Mouse (Mus musculus) midbrain, embryonic 11.5 days (tissue): ENCODE measurements around the gene Ptgs1. TPM values are rescaled to one million over a fixed set of nuclear protein-coding genes. Genes with fewer than 3 reads are reported as not detected.
"Not testable (repeated sequence)": the region's sequence is repeated elsewhere in the genome, so short reads cannot be mapped to it uniquely, and the experiment has no call there.

Experiments used
- ATAC-seq: fragments of 200-750 bp; cut with Nextera tagmentation; 2 replicates; pipeline ENCODE4 v1.8.0; 2017; ENCODE audit warnings: moderate TSS enrichment, moderate library complexity; ENCODE audit not compliant: low FRiP score
- DNase-seq: peaks from one replicate; pipeline ENCODE4 v3.0.0; 2015; ENCODE audit warnings: low spot score; ENCODE audit errors: missing footprints
- H3K27ac ChIP-seq: fragments of 300-500 bp; sonication (generic); 2 replicates; pipeline ENCODE4 v1.5.1; 2014; ENCODE audit warnings: low read depth, low read length
- H3K27me3 ChIP-seq: fragments of 300-500 bp; sonication (generic); 2 replicates; pipeline ENCODE4 v1.6.1; 2014; ENCODE audit warnings: mild to moderate bottlenecking, low read length, moderate library complexity, mixed read lengths; ENCODE audit not compliant: control insufficient read depth, insufficient read depth
- H3K36me3 ChIP-seq: fragments of 300-500 bp; sonication (generic); 2 replicates; pipeline ENCODE4 v1.6.1; 2014; ENCODE audit warnings: mild to moderate bottlenecking, low read length, moderate library complexity, mixed read lengths; ENCODE audit not compliant: control insufficient read depth, insufficient read depth
- H3K4me1 ChIP-seq: fragments of 300-500 bp; sonication (generic); 2 replicates; pipeline ENCODE4 v1.6.1; 2014; ENCODE audit warnings: low read length; ENCODE audit not compliant: control insufficient read depth, insufficient read depth
- H3K4me2 ChIP-seq: fragments of 300-500 bp; sonication (generic); 2 replicates; pipeline ENCODE4 v1.6.1; 2014; ENCODE audit warnings: mild to moderate bottlenecking, moderate library complexity
- H3K4me3 ChIP-seq: fragments of 300-500 bp; sonication (generic); 2 replicates; pipeline ENCODE4 v1.5.1; 2014; ENCODE audit warnings: low read depth, low read length
- H3K9ac ChIP-seq: fragments of 300-500 bp; sonication (generic); 2 replicates; pipeline ENCODE4 v1.6.1; 2014; ENCODE audit warnings: low read length
- H3K9me3 ChIP-seq: fragments of 300-500 bp; sonication (generic); 2 replicates; pipeline ENCODE4 v1.6.1; 2016; ENCODE audit warnings: low read length; ENCODE audit not compliant: control insufficient read depth
- WGBS: fragments of 180-500 bp; shearing (Covaris S2); extraction: QIAGEN DNeasy Blood & Tissue Kit; methylation state at CpG from one replicate; pipeline ENCODE4 v1.1.7; 2014; 5-methylcytosine and 5-hydroxymethylcytosine counted together
- polyA plus RNA-seq: library from polyadenylated mRNA; unstranded; fragments of >200 nt; fragmentation: Nextera tagmentation; extraction: Ambion mirVana; gene quantifications from 2 replicates; pipeline ENCODE4 v1.2.1, GENCODE M21; 2014

The Ptgs1 gene
- 3.0 and 4.2 TPM in 2 replicates for polyA plus RNA-seq

- DNase-seq (peak; percentile 91), ATAC-seq (peak; percentile 69; the same call in 1 of the 2 replicates)
- Histone ChIP-seq H3K4me3 (peak within 1 kb of the TSS; percentile 17), H3K9ac (peak within 1 kb of the TSS; percentile 54), H3K9me3 (no peaks in the 10 kb centered on the region), H3K4me1 (0 out of 2 replicates have a peak, but pooled peaks cover 2% of the 10 kb centered on the region), H3K36me3 (no peaks in the 10 kb centered on the region), H3K4me2 (peak within 1 kb of the TSS; percentile 53), H3K27ac (no peak within 1 kb of the TSS), H3K27me3 (no peaks in the 10 kb centered on the region; the same call in 1 of the 2 replicates)
- 2% methylated on average over 18 of the region's 18 CpGs for WGBS
Measured at GRCm38 (mm10) chr2:36230366-36230765, at the start of gene Ptgs1. Gene Ptgs1 (plus strand): TSS chr2:36230426.

GRCm38 (mm10) chr2:36181587-36182368, 48.4 kb upstream of the Ptgs1 start:
- H3K36me3 ChIP-seq, H3K4me2 ChIP-seq, ATAC-seq, H3K27me3 ChIP-seq, DNase-seq, H3K9ac ChIP-seq, H3K4me1 ChIP-seq, H3K27ac ChIP-seq, H3K4me3 ChIP-seq, H3K9me3 ChIP-seq: not testable (repeated sequence)
- 83% methylated on average over 4 of the region's 4 CpGs for WGBS

GRCm38 (mm10) chr2:36183278-36183677, 46.9 kb upstream of the Ptgs1 start:
- 89% methylated on average over 2 of the region's 2 CpGs for WGBS
- no peaks in the 10 kb centered on the region for H3K9me3 ChIP-seq
- DNase-seq: no peak

GRCm38 (mm10) chr2:36184192-36184591, 46.0 kb upstream of the Ptgs1 start:
- Histone ChIP-seq H3K27ac (no peak overlapping the region), H3K4me1 (no peaks in the 10 kb centered on the region), H3K9me3 (no peaks in the 10 kb centered on the region), H3K4me3 (no peak overlapping the region), H3K4me2 (no peak overlapping the region), H3K9ac (no peak overlapping the region), H3K36me3 (no peaks in the 10 kb centered on the region), H3K27me3 (no peaks in the 10 kb centered on the region)
- WGBS: 96% methylated on average over 2 of the region's 2 CpGs
- ATAC-seq (no peak), DNase-seq (no peak)

More at GRCm38 (mm10) chr2:36183278-36183677, 46.9 kb upstream of the Ptgs1 start:
- no peaks in the 10 kb centered on the region for H3K36me3 ChIP-seq
- no peak overlapping the region for H3K4me2 ChIP-seq
- ATAC-seq: no peak
- no peaks in the 10 kb centered on the region for H3K27me3 ChIP-seq
- H3K9ac ChIP-seq: no peak overlapping the region
- H3K4me1 ChIP-seq: no peaks in the 10 kb centered on the region
- no peak overlapping the region for H3K4me3 ChIP-seq
- no peak overlapping the region for H3K27ac ChIP-seq

- 67% methylated on average over 6 of the region's 6 CpGs for WGBS
- Histone ChIP-seq H3K4me1 (no peaks in the 10 kb centered on the region), H3K4me3 (no peak overlapping the region), H3K27me3 (no peaks in the 10 kb centered on the region), H3K36me3 (no peaks in the 10 kb centered on the region), H3K27ac (no peak overlapping the region), H3K4me2 (no peak overlapping the region), H3K9ac (no peak overlapping the region), H3K9me3 (no peaks in the 10 kb centered on the region)
- DNase-seq: no peak
- ATAC-seq: no peak
Measured at GRCm38 (mm10) chr2:36184876-36185275, 45.4 kb upstream of the Ptgs1 start.

GRCm38 (mm10) chr2:36189200-36189599, 41.0 kb upstream of the Ptgs1 start:
- WGBS: 87% methylated on average over 6 of the region's 6 CpGs
- not testable (repeated sequence) for ATAC-seq, DNase-seq, H3K4me1 ChIP-seq, H3K9me3 ChIP-seq, H3K4me2 ChIP-seq, H3K27ac ChIP-seq, H3K36me3 ChIP-seq, H3K9ac ChIP-seq, H3K4me3 ChIP-seq, H3K27me3 ChIP-seq

- 63% methylated on average over 12 of the region's 12 CpGs for WGBS
- H3K27me3 ChIP-seq: no peaks in the 10 kb centered on the region
- no peak overlapping the region for H3K4me3 ChIP-seq
- H3K9ac ChIP-seq: no peak overlapping the region; the same call in 1 of the 2 replicates
- H3K9me3 ChIP-seq: no peaks in the 10 kb centered on the region
- DNase-seq (no peak), ATAC-seq (no peak)
- H3K27ac ChIP-seq: no peak overlapping the region
- H3K4me1 ChIP-seq: no peaks in the 10 kb centered on the region
- H3K4me2 ChIP-seq: no peak overlapping the region
- no peaks in the 10 kb centered on the region for H3K36me3 ChIP-seq
Measured at GRCm38 (mm10) chr2:36191098-36191941, 38.9 kb upstream of the Ptgs1 start.

- peaks cover 12% of the 10 kb centered on the region for H3K4me1 ChIP-seq
- H3K27me3 ChIP-seq: peaks cover 18% of the 10 kb centered on the region
- no peak overlapping the region for H3K27ac ChIP-seq
- H3K4me2 ChIP-seq: no peak overlapping the region
- 37% methylated on average over 3 of the region's 3 CpGs for WGBS
- H3K9me3 ChIP-seq: no peaks in the 10 kb centered on the region
- ATAC-seq (no peak), DNase-seq (peak; percentile 82)
- no peaks in the 10 kb centered on the region for H3K36me3 ChIP-seq
- no peak overlapping the region for H3K4me3 ChIP-seq
- H3K9ac ChIP-seq: no peak overlapping the region
Measured at GRCm38 (mm10) chr2:36197021-36197420, 33.2 kb upstream of the Ptgs1 start.
